7 mouse cellular contexts compared by ENCODE assay signal in the genomic region with DNA sequence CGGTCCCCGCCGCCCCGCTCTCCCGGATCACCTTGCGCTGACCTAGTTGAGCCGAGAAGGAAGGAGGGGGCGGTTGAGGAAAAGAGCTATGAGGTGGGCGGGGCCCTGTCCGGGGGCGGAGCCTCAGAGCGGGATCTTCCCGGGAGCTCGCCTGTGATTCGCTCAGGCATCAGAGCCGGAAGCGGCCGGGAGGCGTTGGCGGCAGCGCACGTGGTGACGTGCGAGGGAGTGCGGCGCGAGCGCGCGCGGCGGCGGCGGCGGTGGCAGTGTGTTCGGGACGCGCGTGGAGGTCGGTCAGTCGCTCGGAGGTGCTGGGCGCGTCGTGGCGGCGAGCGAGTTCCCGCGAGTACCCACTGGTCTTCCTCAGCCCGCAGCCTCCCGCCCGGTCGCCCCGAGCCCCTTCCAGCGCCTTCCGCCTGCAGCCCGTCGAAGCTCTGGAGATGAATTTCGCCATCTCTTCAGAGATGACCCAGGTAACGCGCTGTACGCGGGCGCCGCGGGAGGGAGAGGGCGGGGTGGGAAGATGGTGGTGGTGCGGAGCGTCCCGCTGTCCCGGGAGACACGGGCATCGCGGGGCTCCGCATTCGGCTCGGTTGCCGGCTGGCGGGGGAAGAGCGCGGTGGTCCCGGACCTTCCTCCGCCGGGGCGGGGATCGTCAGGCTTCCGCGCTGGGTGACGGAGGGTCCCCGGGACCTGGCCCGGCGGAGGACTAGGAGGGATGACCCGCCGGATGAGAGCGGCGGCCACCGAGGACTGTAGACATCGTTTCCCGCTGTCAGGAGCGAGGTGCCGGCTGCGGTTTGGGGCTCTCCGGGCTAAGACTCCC. TPM values are rescaled to one million over a fixed set of nuclear protein-coding genes. Genes with fewer than 3 reads are reported as not detected.
A peak's percentile ranks its signal among the peaks of the same experiment; 100 is the strongest.
DNase-seq lines count a peak whose midpoint lies in the region; ATAC-seq lines count a peak whose summit lies in the region.

TSS of gene Ivns1abp (plus strand) at position 195 of the 826 bp plus-strand sequence.

- H3K27ac ChIP-seq in embryonic facial prominence, embryonic 12.5 days: peak within 1 kb of the TSS; percentile 95
- peak within 1 kb of the TSS; percentile 89 for H3K27ac ChIP-seq in limb, embryonic 11.5 days (replicated peaks; ENCODE audit: low read depth, low read length)
- H3K27ac ChIP-seq in midbrain, embryonic 14.5 days (replicated peaks; ENCODE audit: low read depth, low read length): peak within 1 kb of the TSS; percentile 97

- WGBS in embryonic facial prominence, embryonic 12.5 days: under 1% methylated on average over 94 of the region's 104 CpGs
- under 1% methylated on average over 56 of the region's 104 CpGs for WGBS in limb, embryonic 11.5 days
- WGBS in midbrain, embryonic 14.5 days: under 1% methylated on average over 104 of the region's 104 CpGs

- H3K27me3 ChIP-seq in embryonic facial prominence, embryonic 12.5 days: no peaks in the 10 kb centered on the region
- H3K27me3 ChIP-seq in limb, embryonic 11.5 days (ENCODE audit: control insufficient read depth, insufficient read depth, low read length): no peaks in the 10 kb centered on the region
- H3K27me3 ChIP-seq in midbrain, embryonic 14.5 days (ENCODE audit: control insufficient read depth, insufficient read depth, low read length): no peaks in the 10 kb centered on the region

- peak; percentile 98 for DNase-seq in adrenal gland, postnatal 25 days
- DNase-seq in heart, adult 11 months: peak; percentile 100
- peak; percentile 99 for DNase-seq in kidney, adult 18-20 months
- peak; percentile 98 for DNase-seq in limb, embryonic 11.5 days (ENCODE audit: low spot score)
- peak; percentile 99 for DNase-seq in midbrain, embryonic 14.5 days
- DNase-seq in spleen, adult 18-20 months: peak; percentile 98 to 99

- peak within 1 kb of the TSS; percentile 97 for H3K9ac ChIP-seq in embryonic facial prominence, embryonic 12.5 days
- H3K9ac ChIP-seq in limb, embryonic 11.5 days (ENCODE audit: low read length): peak within 1 kb of the TSS; percentile 89
- peak within 1 kb of the TSS; percentile 95 for H3K9ac ChIP-seq in midbrain, embryonic 14.5 days (replicated peaks; ENCODE audit: low read length)

- H3K4me1 ChIP-seq in embryonic facial prominence, embryonic 12.5 days: peaks cover 25% of the 10 kb centered on the region
- peaks cover 15% of the 10 kb centered on the region for H3K4me1 ChIP-seq in limb, embryonic 11.5 days (ENCODE audit: control insufficient read depth, insufficient read depth, low read length)
- peaks cover 32% of the 10 kb centered on the region for H3K4me1 ChIP-seq in midbrain, embryonic 14.5 days (ENCODE audit: control insufficient read depth, insufficient read depth, low read length)

- H3K4me3 ChIP-seq in embryonic facial prominence, embryonic 12.5 days: peak within 1 kb of the TSS; percentile 94
- H3K4me3 ChIP-seq in limb, embryonic 11.5 days (ENCODE audit: low read depth, low read length): peak within 1 kb of the TSS; percentile 93
- H3K4me3 ChIP-seq in midbrain, embryonic 14.5 days (replicated peaks; ENCODE audit: low read depth, low read length): peak within 1 kb of the TSS; percentile 90

- ATAC-seq in embryonic facial prominence, embryonic 12.5 days (ENCODE audit: insufficient number of reproducible peaks, insufficient read depth, low FRiP score, low TSS enrichment): peak; percentile 87
- ATAC-seq in limb, embryonic 11.5 days (ENCODE audit: insufficient number of reproducible peaks, low FRiP score, low TSS enrichment, low read depth): peak; percentile 94
- peak; percentile 96 for ATAC-seq in midbrain, embryonic 14.5 days (ENCODE audit: low FRiP score, low TSS enrichment)

- H3K36me3 ChIP-seq in embryonic facial prominence, embryonic 12.5 days: peaks cover 3% of the 10 kb centered on the region; the same call in 1 of the 2 replicates
- no peaks in the 10 kb centered on the region for H3K36me3 ChIP-seq in limb, embryonic 11.5 days (ENCODE audit: control insufficient read depth, insufficient read depth, low read length)
- peaks cover 2% of the 10 kb centered on the region for H3K36me3 ChIP-seq in midbrain, embryonic 14.5 days (ENCODE audit: control insufficient read depth, insufficient read depth, low read length)

- H3K4me2 ChIP-seq in embryonic facial prominence, embryonic 12.5 days (replicated peaks): peak within 1 kb of the TSS; percentile 67
- H3K4me2 ChIP-seq in limb, embryonic 11.5 days (ENCODE audit: low read depth, severe bottlenecking): peak within 1 kb of the TSS; percentile 49
- peak within 1 kb of the TSS; percentile 66 for H3K4me2 ChIP-seq in midbrain, embryonic 14.5 days (ENCODE audit: low read length)

- no peaks in the 10 kb centered on the region for H3K9me3 ChIP-seq in embryonic facial prominence, embryonic 12.5 days
- no peaks in the 10 kb centered on the region for H3K9me3 ChIP-seq in limb, embryonic 11.5 days (ENCODE audit: control insufficient read depth, low read length)
- no peaks in the 10 kb centered on the region for H3K9me3 ChIP-seq in midbrain, embryonic 14.5 days (ENCODE audit: control insufficient read depth, low read length)

RNA-seq across cellular contexts. Expression of gene Ivns1abp, which starts in this region (rescaled TPM):
- total RNA-seq in adrenal gland, postnatal 25 days (2021): 169 and 213 TPM in 2 replicates
- 351 and 372 TPM in 2 replicates for polyA plus RNA-seq in embryonic facial prominence, embryonic 12.5 days (2016; fragmentation: Nextera tagmentation; extraction: Ambion mirVana)
- 356 and 387 TPM in 2 replicates for polyA plus RNA-seq in limb, embryonic 11.5 days (2014; fragmentation: Nextera tagmentation; extraction: Ambion mirVana)
- polyA plus RNA-seq in midbrain, embryonic 14.5 days (2014; fragmentation: Nextera tagmentation; extraction: Ambion mirVana): 182 and 297 TPM in 2 replicates

Comparison
In these comparisons a context has a peak if more than half of its experiments do, and no peak if none do; other contexts are left out.
1. Peak in every context shown above with its lines: DNase-seq, ATAC-seq, H3K4me3 ChIP-seq and H3K27ac ChIP-seq.